Mouse (Mus musculus): ENCODE data around the gene Ccdc82. TPM values are rescaled to one million over a fixed set of nuclear protein-coding genes. Genes with fewer than 3 reads are reported as not detected.

The Ccdc82 gene
- total and polyA plus RNA-seq, 3 experiments: 9.5 to 11.9 (median 11.3) TPM

GRCm38 (mm10) chr9:13313923-13314322 is 67.2 kb downstream of the Ccdc82 start:
- Histone ChIP-seq H3K79me2 (replicated peaks; ENCODE audit: control insufficient read depth, extremely low read depth, insufficient read depth, poor library complexity, severe bottlenecking) (peaks cover 13% of the 10 kb centered on the region), H3K4me2 (ENCODE audit: insufficient read depth, low read depth, poor library complexity, severe bottlenecking) (no peak overlapping the region), H3K4me3 (replicated peaks in 1 of 3; ENCODE audit: low read depth in 2 of 3, low read length in 2 of 3, poor library complexity in 1 of 3) (no peak overlapping the region), H3K27ac (ENCODE audit: insufficient read depth, low read depth) (no peak overlapping the region), H3K9ac (ENCODE audit: insufficient read depth, low read depth) (no peak overlapping the region), H3K27me3 (replicated peaks) (no peaks in the 10 kb centered on the region), H3K36me3 (replicated peaks in 1 of 2; ENCODE audit: control insufficient read depth in 1 of 2, insufficient read depth in 1 of 2, low read length in 1 of 2) (peaks cover 3 to 16% of the 10 kb centered on the region in 2 experiments), H3K4me1 (ENCODE audit: control insufficient read depth in 1 of 2, insufficient read depth in 2 of 2) (peaks cover 5 to 33% of the 10 kb centered on the region in 2 experiments), H3K9me3 (replicated peaks; ENCODE audit: low read length) (no peaks in the 10 kb centered on the region)
- no peak for DNase-seq (ENCODE audit: extremely low read depth)
- dilution Hi-C loops (cut with MboI; ENCODE audit: extremely low pct_ligation_motif_present, extremely low pct_unique_long_range_greater_than_20kb, low sequenced_read_pairs) (no loop called here), in situ Hi-C loops (cut with MboI; ENCODE audit: low pct_ligation_motif_present, low pct_unique_long_range_greater_than_20kb, low sequenced_read_pairs) (no loop called here)
- TF ChIP-seq USF2 (conservative IDR thresholded peaks at IDR 0.05; ENCODE audit: low read depth, low read length) (no peak), JUND (conservative IDR thresholded peaks at IDR 0.05; ENCODE audit: low read depth, low read length) (no peak), POLR2A (IDR thresholded peaks at IDR 0.05; ENCODE audit: low read depth, low read length) (no peak), HCFC1 (IDR thresholded peaks at IDR 0.05; ENCODE audit: low read depth, low read length) (no peak), ZNF384 (IDR thresholded peaks at IDR 0.05; ENCODE audit: low read depth, low read length) (no peak), ETS1 (conservative IDR thresholded peaks at IDR 0.05; ENCODE audit: low read depth, low read length) (no peak), E2F4 (IDR thresholded peaks at IDR 0.05; ENCODE audit: insufficient replicate concordance, low read depth, low read length) (no peak), MAFK (IDR thresholded peaks at IDR 0.05; ENCODE audit: insufficient replicate concordance, low read length) (no peak), MYC (IDR thresholded peaks at IDR 0.05; ENCODE audit: low read depth, low read length) (no peak), ZKSCAN1 (IDR thresholded peaks at IDR 0.05; ENCODE audit: borderline replicate concordance, low read depth, low read length) (no peak), ZC3H11A (IDR thresholded peaks at IDR 0.05; ENCODE audit: low read depth, low read length) (no peak), GABPA (IDR thresholded peaks at IDR 0.05; ENCODE audit: insufficient replicate concordance, low read depth, low read length) (no peak), BHLHE40 (IDR thresholded peaks at IDR 0.05; ENCODE audit: low read depth, low read length) (no peak), SMC3 (IDR thresholded peaks at IDR 0.05; ENCODE audit: low read depth, low read length) (no peak), NELFE (IDR thresholded peaks at IDR 0.05; ENCODE audit: low read depth, low read length) (no peak), CHD1 (IDR thresholded peaks at IDR 0.05; ENCODE audit: low read depth, low read length) (no peak), JUN (IDR thresholded peaks at IDR 0.05; ENCODE audit: insufficient read depth, low read depth, low read length) (no peak)

- H3K36me3 ChIP-seq (replicated peaks in 1 of 2; ENCODE audit: control insufficient read depth in 1 of 2, insufficient read depth in 1 of 2, low read length in 1 of 2): peaks cover 3 to 16% of the 10 kb centered on the region in 2 experiments
- dilution Hi-C loops (cut with MboI; ENCODE audit: extremely low pct_ligation_motif_present, extremely low pct_unique_long_range_greater_than_20kb, low sequenced_read_pairs): no loop called here
- no peak overlapping the region for H3K4me2 ChIP-seq (ENCODE audit: insufficient read depth, low read depth, poor library complexity, severe bottlenecking)
- in situ Hi-C loops (cut with MboI; ENCODE audit: low pct_ligation_motif_present, low pct_unique_long_range_greater_than_20kb, low sequenced_read_pairs): no loop called here
- DNase-seq (ENCODE audit: extremely low read depth): no peak
- no peak overlapping the region for H3K4me3 ChIP-seq (replicated peaks in 1 of 3; ENCODE audit: low read depth in 2 of 3, low read length in 2 of 3, poor library complexity in 1 of 3)
- peaks cover 13% of the 10 kb centered on the region for H3K79me2 ChIP-seq (replicated peaks; ENCODE audit: control insufficient read depth, extremely low read depth, insufficient read depth, poor library complexity, severe bottlenecking)
- H3K27ac ChIP-seq (ENCODE audit: insufficient read depth, low read depth): no peak overlapping the region
- H3K9ac ChIP-seq (ENCODE audit: insufficient read depth, low read depth): no peak overlapping the region
- peaks cover 7 to 37% of the 10 kb centered on the region in 2 experiments for H3K4me1 ChIP-seq (ENCODE audit: control insufficient read depth in 1 of 2, insufficient read depth in 2 of 2)
- H3K9me3 ChIP-seq (replicated peaks; ENCODE audit: low read length): no peaks in the 10 kb centered on the region
- no peaks in the 10 kb centered on the region for H3K27me3 ChIP-seq (replicated peaks)
- no peak for TF ChIP-seq ZNF384 (IDR thresholded peaks at IDR 0.05; ENCODE audit: low read depth, low read length)
- no peak for TF ChIP-seq JUND (conservative IDR thresholded peaks at IDR 0.05; ENCODE audit: low read depth, low read length)
- no peak for TF ChIP-seq MAZ (IDR thresholded peaks at IDR 0.05; ENCODE audit: low read depth, low read length)
- TF ChIP-seq PAX5 (IDR thresholded peaks at IDR 0.05; ENCODE audit: low read length): no peak
- TF ChIP-seq MAFK (IDR thresholded peaks at IDR 0.05; ENCODE audit: insufficient replicate concordance, low read length): no peak
- TF ChIP-seq HCFC1 (IDR thresholded peaks at IDR 0.05; ENCODE audit: low read depth, low read length): no peak
- no peak for TF ChIP-seq USF1 (IDR thresholded peaks at IDR 0.05; ENCODE audit: low read depth, low read length)
- TF ChIP-seq MAX (IDR thresholded peaks at IDR 0.05; ENCODE audit: low read length): no peak
- TF ChIP-seq UBTF (IDR thresholded peaks at IDR 0.05; ENCODE audit: low read depth, low read length): no peak
Measured at GRCm38 (mm10) chr9:13314577-13315004, 67.8 kb downstream of the Ccdc82 start.
